Mouse (Mus musculus) midbrain, postnatal 0 days (tissue): Measurements from ENCODE around the gene Elmsan1. TPM values are rescaled to one million over a fixed set of nuclear protein-coding genes. Genes with fewer than 3 reads are reported as not detected.

ENCODE experiments used
- ATAC-seq: fragments of 200-750 bp; cut with Nextera tagmentation; 2 replicates; pipeline ENCODE4 v1.8.0; 2017; ENCODE audit warnings: moderate number of reproducible peaks, mild to moderate bottlenecking, moderate TSS enrichment, moderate library complexity; ENCODE audit not compliant: low FRiP score
- DNase-seq: peaks from one replicate; pipeline ENCODE4 v3.0.0-alpha.2; 2015; ENCODE audit warnings: low spot score
- H3K27ac ChIP-seq: fragments of 300-500 bp; sonication (generic); 2 replicates; pipeline ENCODE4 v1.5.1; 2014; ENCODE audit warnings: low read depth, mild to moderate bottlenecking, low read length, mixed read lengths
- H3K27me3 ChIP-seq: fragments of 300-500 bp; sonication (generic); 2 replicates; pipeline ENCODE4 v1.6.1; 2014; ENCODE audit warnings: low read length, control low read depth, mixed read lengths; ENCODE audit not compliant: insufficient read depth
- H3K36me3 ChIP-seq: fragments of 300-500 bp; sonication (generic); 2 replicates; pipeline ENCODE4 v1.6.1; 2014; ENCODE audit warnings: low read length, control low read depth, mixed read lengths; ENCODE audit not compliant: insufficient read depth
- H3K4me1 ChIP-seq: fragments of 300-500 bp; sonication (generic); 2 replicates; pipeline ENCODE4 v1.6.1; 2014; ENCODE audit warnings: mild to moderate bottlenecking, control low read depth, antibody characterized with exemption, low read length, mixed read lengths; ENCODE audit not compliant: insufficient read depth
- H3K4me2 ChIP-seq: fragments of 300-500 bp; sonication (generic); 2 replicates; pipeline ENCODE4 v1.6.1; 2014; ENCODE audit warnings: low read depth, mild to moderate bottlenecking, low read length, mixed read lengths; ENCODE audit not compliant: poor library complexity, severe bottlenecking
- H3K4me3 ChIP-seq: fragments of 300-500 bp; sonication (generic); 2 replicates; pipeline ENCODE4 v1.5.1; 2014; ENCODE audit warnings: low read depth, mild to moderate bottlenecking, low read length, moderate library complexity
- H3K9ac ChIP-seq: fragments of 300-500 bp; sonication (generic); replicated peaks from 2 replicates; pipeline ENCODE4 v1.6.1; 2014; ENCODE audit warnings: mild to moderate bottlenecking, low read length, moderate library complexity, mixed read lengths; ENCODE audit not compliant: poor library complexity, severe bottlenecking
- H3K9me3 ChIP-seq: fragments of 300-500 bp; sonication (generic); 2 replicates; pipeline ENCODE4 v1.6.1; 2016; ENCODE audit warnings: low read length, control low read depth
- CTCF ChIP-seq: IDR thresholded peaks from 2 replicates; pipeline ENCODE4 v1.5.1; 2016; ENCODE audit warnings: antibody characterized with exemption, mild to moderate bottlenecking
- WGBS: fragments of 180-500 bp; shearing (Covaris S2); extraction: QIAGEN DNeasy Blood & Tissue Kit; methylation state at CpG from one replicate; pipeline ENCODE4 v1.1.7; 2014; 5-methylcytosine and 5-hydroxymethylcytosine counted together
- polyA plus RNA-seq: library from polyadenylated mRNA; unstranded; fragments of >200 nt; fragmentation: Nextera tagmentation; extraction: Ambion mirVana; gene quantifications from 2 replicates; pipeline ENCODE4 v1.2.1, GENCODE M21; 2015
- total RNA-seq: library from RNA; depleted of rRNA; stranded (reverse); fragments of >200 nt; gene quantifications from 2 replicates; pipeline ENCODE4 v1.2.3, GENCODE M21; 2014

Elmsan1 gene
- total and polyA plus RNA-seq, 2 experiments from 2014 or later = 3.0 to 15.6 TPM

GRCm38 (mm10) chr12:84155523-84155871 lies 63.2 kb downstream of the Elmsan1 start:
- peak; percentile 15 for DNase-seq
- Histone ChIP-seq H3K4me2 (no peak overlapping the region), H3K4me3 (no peak overlapping the region), H3K27me3 (no peaks in the 10 kb centered on the region), H3K9ac (no peak overlapping the region), H3K9me3 (no peaks in the 10 kb centered on the region), H3K27ac (no peak overlapping the region), H3K4me1 (no peaks in the 10 kb centered on the region), H3K36me3 (peaks cover 44% of the 10 kb centered on the region)
- no peak for TF ChIP-seq CTCF
- 83% methylated on average over 2 of the region's 2 CpGs for WGBS
- no peak for ATAC-seq

GRCm38 (mm10) chr12:84154786-84155522 lies 63.7 kb downstream of the Elmsan1 start:
- WGBS = 68% methylated on average over 11 of the region's 11 CpGs
- Histone ChIP-seq H3K4me2 (no peak overlapping the region), H3K4me3 (no peak overlapping the region), H3K36me3 (peaks cover 40% of the 10 kb centered on the region), H3K4me1 (no peaks in the 10 kb centered on the region), H3K27ac (no peak overlapping the region), H3K9me3 (no peaks in the 10 kb centered on the region), H3K27me3 (no peaks in the 10 kb centered on the region), H3K9ac (no peak overlapping the region)
- ATAC-seq (no peak), DNase-seq (peak; percentile 50)
- no peak for TF ChIP-seq CTCF

- H3K4me2 ChIP-seq = no peak overlapping the region
- H3K9ac ChIP-seq = no peak overlapping the region
- ATAC-seq (no peak), DNase-seq (no peak)
- no peak overlapping the region for H3K27ac ChIP-seq
- TF ChIP-seq CTCF = no peak
- peaks cover 28% of the 10 kb centered on the region for H3K36me3 ChIP-seq
- no peaks in the 10 kb centered on the region for H3K4me1 ChIP-seq
- no peaks in the 10 kb centered on the region for H3K9me3 ChIP-seq
- 83% methylated on average over 6 of the region's 6 CpGs for WGBS
- no peaks in the 10 kb centered on the region for H3K27me3 ChIP-seq
- no peak overlapping the region for H3K4me3 ChIP-seq
These were observed 65.3 kb downstream of the Elmsan1 start for GRCm38 (mm10) chr12:84153414-84153813.

GRCm38 (mm10) chr12:84152352-84153190 lies 66.1 kb downstream of the Elmsan1 start:
- Histone ChIP-seq H3K9me3 (no peaks in the 10 kb centered on the region), H3K4me1 (no peaks in the 10 kb centered on the region), H3K4me3 (no peak overlapping the region), H3K4me2 (no peak overlapping the region), H3K9ac (no peak overlapping the region), H3K27me3 (no peaks in the 10 kb centered on the region), H3K27ac (no peak overlapping the region), H3K36me3 (peaks cover 19% of the 10 kb centered on the region)
- TF ChIP-seq CTCF = no peak
- WGBS = 82% methylated on average over 32 of the region's 32 CpGs
- ATAC-seq (no peak), DNase-seq (no peak)

GRCm38 (mm10) chr12:84151911-84152310 lies 66.8 kb downstream of the Elmsan1 start:
- Histone ChIP-seq H3K4me1 (no peaks in the 10 kb centered on the region), H3K4me2 (no peak overlapping the region), H3K27ac (no peak overlapping the region), H3K9me3 (no peaks in the 10 kb centered on the region), H3K27me3 (no peaks in the 10 kb centered on the region), H3K9ac (no peak overlapping the region), H3K36me3 (peaks cover 17% of the 10 kb centered on the region), H3K4me3 (no peak overlapping the region)
- 92% methylated on average over 10 of the region's 10 CpGs for WGBS
- DNase-seq (no peak), ATAC-seq (no peak)
- no peak for TF ChIP-seq CTCF

- 71% methylated on average over 6 of the region's 6 CpGs for WGBS
- no peak overlapping the region for H3K9ac ChIP-seq
- no peaks in the 10 kb centered on the region for H3K27me3 ChIP-seq
- no peaks in the 10 kb centered on the region for H3K4me1 ChIP-seq
- DNase-seq = no peak
- no peak for ATAC-seq
- TF ChIP-seq CTCF = no peak
- peaks cover 10% of the 10 kb centered on the region for H3K36me3 ChIP-seq
- no peaks in the 10 kb centered on the region for H3K9me3 ChIP-seq
- no peak overlapping the region for H3K4me2 ChIP-seq
- H3K27ac ChIP-seq = no peak overlapping the region
- H3K4me3 ChIP-seq = no peak overlapping the region
These were observed 67.7 kb downstream of the Elmsan1 start for GRCm38 (mm10) chr12:84150976-84151375.
